Mouse (Mus musculus) ES-E14 (cell line): ENCODE measurements around the gene Fam221a. TPM values are rescaled to one million over a fixed set of nuclear protein-coding genes. Genes with fewer than 3 reads are reported as not detected.

Source experiments
- DNase-seq: peaks from one replicate; pipeline ENCODE4 v3.0.0-alpha.2; 2013; ENCODE audit warnings: low read depth, low spot score
- H3K27ac ChIP-seq: 2 replicates; pipeline ENCODE4 v1.5.1; 2012; ENCODE audit warnings: low read depth, mild to moderate bottlenecking, low read length, moderate library complexity, mixed read lengths; ENCODE audit not compliant: poor library complexity, insufficient read depth, severe bottlenecking
- H3K36me3 ChIP-seq: 2 replicates; pipeline ENCODE4 v1.6.1; 2012; ENCODE audit warnings: mild to moderate bottlenecking, low read length, moderate library complexity, mixed read lengths; ENCODE audit not compliant: control insufficient read depth, poor library complexity, insufficient read depth, severe bottlenecking
- H3K4me1 ChIP-seq, 2 experiments: fragments of 150-350 bp in 1 of 2; sonication (generic) in 1 of 2; 2 replicates each; pipeline ENCODE4 v1.6.1; 2012; ENCODE audit warnings: low read length in 2 of 2, mild to moderate bottlenecking in 1 of 2, mixed read lengths in 1 of 2; ENCODE audit not compliant: control insufficient read depth in 2 of 2, insufficient read depth in 2 of 2, poor library complexity in 1 of 2
- H3K4me3 ChIP-seq, 2 experiments: fragments of 150-350 bp in 1 of 2; sonication (generic) in 1 of 2; 2 replicates each; pipeline ENCODE4 v1.5.1; 2012; ENCODE audit warnings: low read length in 2 of 2, low read depth in 1 of 2, mild to moderate bottlenecking in 1 of 2, mixed read lengths in 1 of 2; ENCODE audit not compliant: insufficient read depth in 1 of 2, poor library complexity in 1 of 2, severe bottlenecking in 1 of 2
- H3K9ac ChIP-seq: 2 replicates; pipeline ENCODE4 v1.6.1; 2012; ENCODE audit warnings: low read depth, mild to moderate bottlenecking, low read length, mixed read lengths; ENCODE audit not compliant: poor library complexity, insufficient read depth, severe bottlenecking
- H3K9me3 ChIP-seq: fragments of 150-350 bp; sonication (generic); 2 replicates; pipeline ENCODE4 v1.6.1; 2012; ENCODE audit warnings: low read depth, mild to moderate bottlenecking, low read length; ENCODE audit not compliant: control insufficient read depth, insufficient read depth
- CHD2 ChIP-seq: IDR thresholded peaks from 2 replicates; pipeline ENCODE4 v1.6.1; 2014; ENCODE audit warnings: mild to moderate bottlenecking, low read depth, low read length, inconsistent platforms
- HCFC1 ChIP-seq: IDR thresholded peaks from 2 replicates; pipeline ENCODE4 v1.6.1; 2012; ENCODE audit warnings: low read length, inconsistent platforms, borderline replicate concordance; ENCODE audit not compliant: insufficient read depth
- MAFK ChIP-seq: IDR thresholded peaks from 2 replicates; pipeline ENCODE4 v1.6.1; 2014; ENCODE audit warnings: mild to moderate bottlenecking, low read depth, low read length, inconsistent platforms; ENCODE audit not compliant: insufficient read depth
- ZC3H11A ChIP-seq: IDR thresholded peaks from 2 replicates; pipeline ENCODE4 v1.6.1; 2012; ENCODE audit warnings: low read depth, mild to moderate bottlenecking, inconsistent platforms, low read length, borderline replicate concordance
- ZNF384 ChIP-seq: IDR thresholded peaks from 2 replicates; pipeline ENCODE4 v1.6.1; 2012; ENCODE audit warnings: low read depth, low read length, inconsistent platforms
- in situ Hi-C, 2 experiments: fragments of 600-800 bp; cut with MboI; formaldehyde crosslinking; loops; one replicate each; pipeline ENCODE4 v1.15.1; 2025; ENCODE audit warnings: low sequenced_read_pairs in 2 of 2, inconsistent platforms in 1 of 2; ENCODE audit not compliant: unreplicated experiment in 2 of 2
- total RNA-seq: library from RNA; depleted of rRNA; stranded (reverse); fragments of 300-350 nt; gene quantifications from 2 replicates; pipeline ENCODE4 v1.2.3, GENCODE M21; 2012

The Fam221a gene
- total RNA-seq, 1 experiment = 4.9 TPM

DNA sequence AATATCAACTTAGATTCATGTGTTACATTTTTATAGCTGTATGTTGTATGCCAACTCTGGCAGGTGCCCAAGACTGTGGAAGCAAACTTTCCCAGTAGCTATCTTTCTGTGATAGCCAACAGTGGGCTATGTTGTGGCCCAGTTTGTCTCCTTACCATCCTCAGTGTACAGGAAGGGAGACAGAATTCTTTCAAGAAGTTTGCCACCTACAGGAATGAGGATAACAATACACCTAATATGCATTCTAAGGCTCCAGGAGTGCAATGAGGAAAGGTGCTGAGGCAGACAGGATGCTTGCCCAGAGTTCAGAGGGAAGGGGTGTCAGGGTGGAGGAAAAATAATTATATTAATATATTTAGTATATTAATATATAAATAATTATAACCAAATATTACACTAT is 7.1 kb upstream of the Fam221a start:
- no peak for DNase-seq
- in situ Hi-C loops = loop anchor here (10.0 to 25.0 kb wide), 2 partner anchors 296 to 323 kb away; partner anchors contain the start of gene Gpnmb (in 1 of the 2)

GRCm38 (mm10) chr6:49368212-49368611 is 673 bp downstream of the Fam221a start:
- no peak for DNase-seq
- H3K36me3 ChIP-seq = no peaks in the 10 kb centered on the region
- in situ Hi-C loops = loop anchor here (10.0 to 25.0 kb wide), 2 partner anchors 303 to 331 kb away; partner anchors contain the start of gene Gpnmb (in 1 of the 2)
- no peak overlapping the region; the same call in 1 of the 2 replicates for H3K9ac ChIP-seq
- H3K4me3 ChIP-seq = peak overlapping the region; percentile 69 to 79; a peak in 3 of 4 replicates
- no peak for TF ChIP-seq MAFK
- TF ChIP-seq CHD2 = no peak
- peaks cover 0 to 5% of the 10 kb centered on the region in 2 experiments; a peak in 1 of 4 replicates for H3K4me1 ChIP-seq
- H3K27ac ChIP-seq = no peak overlapping the region
- no peaks in the 10 kb centered on the region for H3K9me3 ChIP-seq

More for the DNA sequence above, 7.1 kb upstream of the Fam221a start:
- TF ChIP-seq MAFK (no peak), CHD2 (no peak), ZNF384 (no peak), HCFC1 (no peak), ZC3H11A (no peak)
- Histone ChIP-seq H3K4me1 (0 out of 4 replicates have a peak, but pooled peaks cover 0 to 2% of the 10 kb centered on the region in 2 experiments), H3K36me3 (no peaks in the 10 kb centered on the region), H3K27ac (no peak overlapping the region), H3K9ac (no peak overlapping the region), H3K9me3 (no peaks in the 10 kb centered on the region), H3K4me3 (no peak overlapping the region)

GRCm38 (mm10) chr6:49372705-49373104 is 5.2 kb downstream of the Fam221a start:
- Histone ChIP-seq H3K4me3 (no peak overlapping the region), H3K27ac (no peak overlapping the region), H3K36me3 (no peaks in the 10 kb centered on the region), H3K9ac (no peak overlapping the region), H3K9me3 (no peaks in the 10 kb centered on the region), H3K4me1 (no peaks in the 10 kb centered on the region)
- in situ Hi-C loops = loop anchor here in 1 of 2 experiments (25.0 kb wide), 1 partner anchor 335 kb away; the partner anchor contains the start of gene Gpnmb
- TF ChIP-seq ZC3H11A (no peak), CHD2 (no peak), HCFC1 (no peak), MAFK (no peak), ZNF384 (no peak)
- no peak for DNase-seq

DNA sequence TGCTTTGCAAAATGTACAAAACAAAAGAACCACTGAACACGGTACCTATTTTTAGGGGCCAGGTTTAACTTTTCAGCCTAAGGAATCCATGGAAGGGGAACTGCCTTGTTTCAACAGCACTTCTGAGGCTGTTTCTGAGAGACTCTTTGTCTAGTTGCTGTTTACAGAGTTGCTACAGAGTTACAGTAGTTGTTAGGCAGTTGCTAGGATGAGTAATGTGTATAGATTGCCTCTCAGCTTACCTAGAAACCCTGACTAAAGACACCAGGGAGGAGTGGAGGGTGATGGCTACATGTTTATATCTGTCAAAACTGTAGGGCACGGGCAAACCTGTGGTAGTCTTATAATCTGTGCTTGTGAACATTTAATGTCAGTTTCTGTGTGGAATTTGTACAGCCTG is 6.4 kb downstream of the Fam221a start:
- no peaks in the 10 kb centered on the region for H3K36me3 ChIP-seq
- no peak for TF ChIP-seq ZNF384
- TF ChIP-seq CHD2 = no peak
- TF ChIP-seq ZC3H11A = no peak
- no peak for TF ChIP-seq HCFC1
- TF ChIP-seq MAFK = no peak
- no peak for DNase-seq
- H3K9me3 ChIP-seq = no peaks in the 10 kb centered on the region
- H3K4me1 ChIP-seq = 0 out of 4 replicates have a peak, but pooled peaks cover 0 to 2% of the 10 kb centered on the region in 2 experiments
- no peak overlapping the region for H3K4me3 ChIP-seq
- no peak overlapping the region for H3K27ac ChIP-seq
- in situ Hi-C loops = loop anchor here in 1 of 2 experiments (25.0 kb wide), 1 partner anchor 337 kb away; the partner anchor contains the start of gene Gpnmb
- H3K9ac ChIP-seq = no peak overlapping the region

GRCm38 (mm10) chr6:49378328-49378727 is 10.8 kb downstream of the Fam221a start:
- Histone ChIP-seq H3K9me3 (no peaks in the 10 kb centered on the region), H3K36me3 (no peaks in the 10 kb centered on the region), H3K4me1 (peaks cover 0 to 2% of the 10 kb centered on the region in 2 experiments; a peak in 1 of 4 replicates), H3K9ac (no peak overlapping the region), H3K27ac (no peak overlapping the region), H3K4me3 (no peak overlapping the region)
- in situ Hi-C loops = no loop called here
- no peak for TF ChIP-seq HCFC1
- TF ChIP-seq ZNF384 = no peak
- no peak for TF ChIP-seq MAFK
- TF ChIP-seq ZC3H11A = no peak
- TF ChIP-seq CHD2 = no peak
- DNase-seq = no peak
